Mouse (Mus musculus) activated CD4-positive, CD25-positive, alpha-beta regulatory T cell (primary cell): ENCODE results near the gene Borcs8. TPM values are rescaled to one million over a fixed set of nuclear protein-coding genes. Genes with fewer than 3 reads are reported as not detected.

Experiments
- polyA plus RNA-seq, 2 experiments: library from polyadenylated mRNA; unstranded; fragments of 100-300 nt; shearing (Covaris generic); gene quantifications; one replicate each; pipeline ENCODE4 v1.2.1; 2017

The Borcs8 gene
- polyA plus RNA-seq, result 10 to 100 TPM; 55.4 to 79.7 TPM

DNA sequence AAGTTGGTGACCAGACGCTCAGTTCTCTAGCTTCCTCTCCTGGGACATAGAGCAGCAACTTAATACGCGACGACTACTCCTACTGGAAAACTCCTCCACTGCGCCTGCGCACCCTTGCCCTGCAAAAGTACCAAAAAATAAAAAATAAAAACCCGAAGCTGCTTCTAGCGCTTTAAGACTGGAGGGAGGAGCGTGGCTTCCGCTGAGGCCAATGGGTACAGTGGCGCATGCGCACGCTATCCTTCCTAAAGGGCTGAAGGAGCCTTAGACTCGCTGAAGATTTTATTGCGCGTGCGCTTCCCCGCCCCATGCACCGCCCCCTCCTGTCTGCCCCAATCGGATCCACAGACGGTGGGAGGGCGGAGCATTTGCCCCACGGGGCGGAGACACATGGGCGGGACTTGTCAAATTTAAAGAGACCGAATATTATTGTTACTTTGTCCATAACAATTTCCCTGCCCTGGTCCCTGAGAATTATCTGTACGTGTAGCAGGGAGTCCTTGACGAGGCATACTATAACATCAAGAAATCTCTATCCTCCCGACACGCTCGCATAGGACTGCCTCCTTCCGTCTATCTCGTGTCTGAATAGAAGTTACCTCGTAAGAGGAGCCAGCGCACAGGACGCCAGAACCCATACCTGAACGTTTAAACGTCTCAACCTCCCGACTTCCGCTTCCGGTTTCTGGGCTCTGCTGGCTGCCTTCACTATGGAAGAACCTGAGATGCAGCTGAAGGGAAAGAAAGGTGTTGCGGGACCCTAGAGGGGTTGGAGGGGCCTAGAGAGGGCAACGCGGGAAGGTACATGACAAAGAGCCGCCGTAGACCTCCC lies at the start of gene Borcs8, which contains the start of the genes Rfxank and Mef2b:
Borcs8 (plus strand) TSS at position 474 of the 832 bp plus-strand sequence.
Rfxank (minus strand) TSS at position 129 of the 832 bp plus-strand sequence.
Mef2b (plus strand) TSS at position 686 of the 832 bp plus-strand sequence.

DNA sequence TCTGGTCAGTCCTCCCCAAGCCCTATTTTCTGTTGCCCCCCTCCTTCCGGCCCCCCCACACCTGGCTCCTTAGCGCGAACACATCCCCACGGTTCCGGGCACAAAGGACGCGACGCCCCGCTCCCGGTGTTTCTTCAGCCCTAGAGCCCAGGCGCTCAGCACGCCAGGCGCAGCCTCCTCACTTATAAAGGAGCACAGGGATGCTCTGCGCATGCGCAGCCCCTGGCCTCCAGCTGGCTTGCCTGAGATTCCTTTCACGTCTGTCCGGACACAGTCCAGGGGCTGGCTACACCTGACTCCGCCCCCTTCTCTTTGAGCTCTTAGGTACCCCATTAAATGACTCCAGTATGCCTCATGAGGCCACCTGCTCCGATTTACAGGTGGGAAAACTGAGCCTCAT lies 18.6 kb upstream of the Borcs8 start, which contains the start of gene Ncan:
Ncan (minus strand) TSS at position 207 of the 400 bp plus-strand sequence.

GRCm38 (mm10) chr8:70131166-70131883 lies 8.0 kb upstream of the Borcs8 start, which contains the start of gene Nr2c2ap:
Gene Nr2c2ap, plus strand, starts transcription at chr8:70131333.

GRCm38 (mm10) chr8:70172043-70172681 lies 32.9 kb downstream of the Borcs8 start, which contains the start of gene Tmem161a:
Gene Tmem161a, plus strand, starts transcription at chr8:70172356.

Other genes starting within 250 kb of the Borcs8 start
- gene Tssk6, start 237.3 kb upstream of the Borcs8 start, polyA plus RNA-seq, result 1 to 10 TPM; 3.7 to 5.4 TPM
- 100 to 1,000 TPM; 207 TPM for gene Ndufa13, start 236.9 kb upstream of the Borcs8 start, polyA plus RNA-seq
- gene Yjefn3, start 236.8 kb upstream of the Borcs8 start, polyA plus RNA-seq, result 1 to 10 TPM in 1 of 2 experiments, under 1 TPM in 1; 0.80 to 3.1 TPM
- 100 to 1,000 TPM in 1 of 2 experiments, 10 to 100 TPM in 1; 90.0 to 122 TPM for gene Gatad2a, start 143.1 kb upstream of the Borcs8 start, polyA plus RNA-seq
- gene Mau2, start 96.8 kb upstream of the Borcs8 start, polyA plus RNA-seq, result 10 to 100 TPM; 65.7 to 80.1 TPM
- gene Sugp1, start 96.7 kb upstream of the Borcs8 start, polyA plus RNA-seq, result 10 to 100 TPM; 57.2 to 63.2 TPM
- gene Tm6sf2, start 66.6 kb upstream of the Borcs8 start, polyA plus RNA-seq, result under 1 TPM in 1 of 2 experiments, not detected in 1; 0.30 TPM
- not detected for gene Hapln4, start 56.0 kb upstream of the Borcs8 start, polyA plus RNA-seq
- gene Ncan, start 18.6 kb upstream of the Borcs8 start, polyA plus RNA-seq, result under 1 TPM in 1 of 2 experiments, not detected in 1; 0.10 TPM
- 10 to 100 TPM; 38.4 to 61.7 TPM for gene Nr2c2ap, start 8.2 kb upstream of the Borcs8 start, polyA plus RNA-seq
- gene Rfxank, start 345 bp upstream of the Borcs8 start, polyA plus RNA-seq, result 10 to 100 TPM; 25.1 to 31.2 TPM
- 1 to 10 TPM in 1 of 2 experiments, under 1 TPM in 1; 0.81 to 1.1 TPM for gene Mef2b, start 212 bp downstream of the Borcs8 start, polyA plus RNA-seq
- gene Tmem161a, start 32.9 kb downstream of the Borcs8 start, polyA plus RNA-seq, result 10 to 100 TPM; 26.0 to 43.0 TPM
- 10 to 100 TPM in 1 of 2 experiments, 1 to 10 TPM in 1; 4.8 to 11.1 TPM for gene Slc25a42, start 72.8 kb downstream of the Borcs8 start, polyA plus RNA-seq
- 10 to 100 TPM; 28.9 to 34.8 TPM for gene Sugp2, start 94.7 kb downstream of the Borcs8 start, polyA plus RNA-seq
- 10 to 100 TPM; 10.4 to 12.5 TPM for gene Armc6, start 95.0 kb downstream of the Borcs8 start, polyA plus RNA-seq
- 1 to 10 TPM; 2.9 to 5.7 TPM for gene Homer3, start 143.3 kb downstream of the Borcs8 start, polyA plus RNA-seq
- gene Ddx49, start 163.0 kb downstream of the Borcs8 start, polyA plus RNA-seq, result 10 to 100 TPM; 49.1 to 66.3 TPM
- 100 to 1,000 TPM; 346 to 377 TPM for gene Cope, start 163.0 kb downstream of the Borcs8 start, polyA plus RNA-seq
- not detected for gene Cers1, start 176.3 kb downstream of the Borcs8 start, polyA plus RNA-seq
- under 1 TPM; 0.36 to 0.39 TPM for gene Gdf1, start 190.3 kb downstream of the Borcs8 start, polyA plus RNA-seq
- 10 to 100 TPM; 55.4 to 75.0 TPM for gene Upf1, start 213.8 kb downstream of the Borcs8 start, polyA plus RNA-seq
- 1 to 10 TPM; 1.0 to 2.2 TPM for gene Comp, start 234.1 kb downstream of the Borcs8 start, polyA plus RNA-seq